Mouse (Mus musculus) stomach, postnatal 0 days (tissue): Measurements from ENCODE around the gene Fam181a. TPM values are rescaled to one million over a fixed set of nuclear protein-coding genes. Genes with fewer than 3 reads are reported as not detected.

ENCODE experiments used
- ATAC-seq: fragments of 200-750 bp; cut with Nextera tagmentation; 2 replicates; pipeline ENCODE4 v1.8.0; 2017; ENCODE audit not compliant: low FRiP score, low TSS enrichment
- DNase-seq: peaks from one replicate; pipeline ENCODE4 v3.0.0-alpha.2; 2016; ENCODE audit warnings: low spot score
- H3K27ac ChIP-seq: fragments of 300-500 bp; sonication (generic); replicated peaks from 2 replicates; pipeline ENCODE4 v1.5.1; 2014; ENCODE audit warnings: mild to moderate bottlenecking, control low read depth
- H3K27me3 ChIP-seq: fragments of 300-500 bp; sonication (generic); 2 replicates; pipeline ENCODE4 v1.6.1; 2014; ENCODE audit warnings: low read length; ENCODE audit not compliant: control insufficient read depth, insufficient read depth
- H3K36me3 ChIP-seq: fragments of 300-500 bp; sonication (generic); 2 replicates; pipeline ENCODE4 v1.6.1; 2014; ENCODE audit warnings: low read length, mixed read lengths; ENCODE audit not compliant: control insufficient read depth, insufficient read depth
- H3K4me1 ChIP-seq: fragments of 300-500 bp; sonication (generic); replicated peaks from 2 replicates; pipeline ENCODE4 v1.6.1; 2014; ENCODE audit warnings: antibody characterized with exemption; ENCODE audit not compliant: control insufficient read depth, insufficient read depth
- H3K4me2 ChIP-seq: fragments of 300-500 bp; sonication (generic); replicated peaks from 2 replicates; pipeline ENCODE4 v1.6.1; 2014; ENCODE audit warnings: low read depth, mild to moderate bottlenecking, control low read depth, moderate library complexity
- H3K4me3 ChIP-seq: fragments of 300-500 bp; sonication (generic); 2 replicates; pipeline ENCODE4 v1.5.1; 2014; ENCODE audit warnings: low read depth, low read length, control low read depth
- H3K9ac ChIP-seq: fragments of 300-500 bp; sonication (generic); 2 replicates; pipeline ENCODE4 v1.6.1; 2014; ENCODE audit warnings: mild to moderate bottlenecking, low read length, control low read depth, mixed read lengths
- H3K9me3 ChIP-seq: fragments of 300-500 bp; sonication (generic); 2 replicates; pipeline ENCODE4 v1.6.1; 2016; ENCODE audit warnings: low read length; ENCODE audit not compliant: control insufficient read depth
- CTCF ChIP-seq: IDR thresholded peaks from 2 replicates; pipeline ENCODE4 v1.5.1; 2016; ENCODE audit warnings: antibody characterized with exemption, low read depth, mild to moderate bottlenecking, moderate library complexity
- EP300 ChIP-seq: optimal IDR thresholded peaks from 2 replicates; pipeline ENCODE3; 2016; ENCODE audit warnings: antibody characterized with exemption
- WGBS: fragments of 180-500 bp; shearing (Covaris S2); extraction: QIAGEN DNeasy Blood & Tissue Kit; methylation state at CpG from one replicate; pipeline ENCODE4 v1.1.7; 2014; 5-methylcytosine and 5-hydroxymethylcytosine counted together
- polyA plus RNA-seq: library from polyadenylated mRNA; unstranded; fragments of >200 nt; fragmentation: Nextera tagmentation; extraction: Ambion mirVana; gene quantifications from 2 replicates; pipeline ENCODE4 v1.2.1, GENCODE M21; 2015

Gene Fam181a
- polyA plus RNA-seq, 1 experiment from 2014 or later: not detected

DNA sequence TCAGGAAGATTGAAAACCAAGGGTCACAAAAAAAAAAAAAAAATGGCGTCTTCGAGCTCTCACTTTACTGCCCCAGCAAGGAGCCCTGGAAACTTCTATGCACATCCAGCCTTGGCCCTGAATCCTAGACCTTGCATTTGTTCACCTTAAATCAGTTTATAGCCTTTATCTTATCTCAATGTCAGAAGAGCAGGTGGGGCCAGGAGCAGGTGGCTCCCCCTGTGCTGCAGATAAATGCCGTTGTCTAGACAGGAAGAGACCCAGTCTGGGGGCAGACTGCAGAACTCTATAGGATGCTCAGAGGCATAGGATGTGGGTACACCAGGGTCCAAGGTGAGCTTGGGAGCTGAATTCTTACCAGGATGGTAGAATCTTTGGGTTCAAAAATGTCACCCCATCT is 18.4 kb upstream of the Fam181a start:
- 77% methylated on average over 3 of the region's 3 CpGs for WGBS
- no peak overlapping the region for H3K4me2 ChIP-seq

DNA sequence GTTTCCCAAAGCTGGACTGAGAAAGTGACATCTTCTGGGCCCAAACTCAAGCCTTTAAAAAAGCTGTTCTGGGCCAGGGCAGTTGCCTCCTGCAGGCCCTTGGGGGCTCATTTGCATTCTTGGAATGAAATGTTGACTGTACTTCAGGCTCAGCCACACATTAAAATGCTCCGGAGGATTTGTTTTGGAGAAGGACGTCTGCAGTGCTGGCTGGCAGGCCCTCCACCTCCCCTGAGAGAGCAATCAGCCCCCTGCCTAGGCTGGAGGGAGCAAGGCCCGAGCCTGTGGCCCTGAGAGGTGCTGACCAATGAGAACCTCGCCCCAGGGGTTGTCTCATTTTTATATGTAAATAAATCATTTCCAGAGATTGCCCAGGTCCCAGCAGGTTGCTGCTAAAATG is 14.5 kb upstream of the Fam181a start:
- H3K27me3 ChIP-seq: no peaks in the 10 kb centered on the region
- H3K4me1 ChIP-seq: no peaks in the 10 kb centered on the region
- H3K9ac ChIP-seq: no peak overlapping the region
- no peak for DNase-seq
- H3K4me3 ChIP-seq: no peak overlapping the region
- ATAC-seq: no peak
- no peak overlapping the region for H3K27ac ChIP-seq
- H3K36me3 ChIP-seq: no peaks in the 10 kb centered on the region
- H3K9me3 ChIP-seq: no peaks in the 10 kb centered on the region
- no peak overlapping the region for H3K4me2 ChIP-seq
- WGBS: 13% methylated on average over 4 of the region's 4 CpGs
- TF ChIP-seq CTCF: no peak
- no peak for TF ChIP-seq EP300

More for the DNA sequence above, 18.4 kb upstream of the Fam181a start:
- H3K4me3 ChIP-seq: no peak overlapping the region
- no peaks in the 10 kb centered on the region for H3K36me3 ChIP-seq
- DNase-seq: no peak
- TF ChIP-seq EP300: no peak
- TF ChIP-seq CTCF: no peak
- H3K9me3 ChIP-seq: no peaks in the 10 kb centered on the region
- no peak overlapping the region for H3K27ac ChIP-seq
- no peaks in the 10 kb centered on the region for H3K27me3 ChIP-seq
- no peak overlapping the region for H3K9ac ChIP-seq
- no peak for ATAC-seq
- H3K4me1 ChIP-seq: no peaks in the 10 kb centered on the region

DNA sequence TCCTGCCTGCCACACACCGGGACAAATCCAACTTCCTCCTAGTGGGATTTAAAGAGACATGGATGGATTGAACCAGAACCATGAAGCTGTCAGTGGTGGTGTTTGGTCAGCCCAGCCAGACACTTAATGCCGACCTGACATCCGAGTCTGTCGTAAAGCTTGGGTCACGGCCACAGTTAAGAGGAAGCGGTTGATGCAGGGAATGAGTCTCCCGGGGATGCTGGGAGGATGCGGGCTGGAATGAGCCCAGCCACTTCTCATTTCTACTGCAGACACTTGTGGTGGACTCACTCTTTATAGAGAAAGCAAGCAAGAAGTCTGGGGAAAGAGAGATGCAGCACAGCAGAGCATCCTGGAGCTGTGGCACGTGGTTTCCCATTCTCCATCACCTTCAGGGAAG is 10.3 kb upstream of the Fam181a start:
- TF ChIP-seq CTCF: no peak
- TF ChIP-seq EP300: no peak
- Histone ChIP-seq H3K27ac (no peak overlapping the region), H3K4me3 (no peak overlapping the region), H3K4me2 (no peak overlapping the region), H3K36me3 (no peaks in the 10 kb centered on the region), H3K9me3 (no peaks in the 10 kb centered on the region), H3K4me1 (no peaks in the 10 kb centered on the region), H3K9ac (no peak overlapping the region), H3K27me3 (no peaks in the 10 kb centered on the region)
- no peak for ATAC-seq
- DNase-seq: no peak
- 68% methylated on average over 9 of the region's 9 CpGs for WGBS

DNA sequence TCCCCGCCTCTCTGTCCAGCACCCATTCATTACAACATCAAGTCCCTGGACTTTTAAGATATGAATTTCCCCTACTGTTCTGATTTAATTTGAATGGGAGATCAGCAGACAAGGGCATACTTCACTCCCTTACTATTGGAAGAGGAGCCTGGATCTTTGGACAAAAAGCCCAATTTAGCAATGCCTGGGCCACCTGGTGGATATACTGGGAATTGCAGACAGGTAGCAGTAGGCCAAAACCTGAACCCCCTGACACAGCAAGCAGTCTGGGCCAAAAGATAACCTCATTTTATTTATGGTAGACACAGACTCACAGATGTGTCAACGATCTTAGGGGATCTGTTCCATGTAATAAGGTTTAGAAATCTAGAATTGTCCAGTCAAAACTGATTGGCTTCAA is 9.1 kb upstream of the Fam181a start:
- TF ChIP-seq CTCF (peak; percentile 93), EP300 (no peak)
- H3K36me3 ChIP-seq: no peaks in the 10 kb centered on the region
- no peak overlapping the region for H3K4me2 ChIP-seq
- H3K9ac ChIP-seq: no peak overlapping the region
- H3K27me3 ChIP-seq: no peaks in the 10 kb centered on the region
- no peak overlapping the region for H3K4me3 ChIP-seq
- DNase-seq (peak; percentile 45), ATAC-seq (no peak)
- no peaks in the 10 kb centered on the region for H3K4me1 ChIP-seq
- WGBS: 39% methylated on average over 2 of the region's 2 CpGs
- no peaks in the 10 kb centered on the region for H3K9me3 ChIP-seq
- no peak overlapping the region for H3K27ac ChIP-seq

DNA sequence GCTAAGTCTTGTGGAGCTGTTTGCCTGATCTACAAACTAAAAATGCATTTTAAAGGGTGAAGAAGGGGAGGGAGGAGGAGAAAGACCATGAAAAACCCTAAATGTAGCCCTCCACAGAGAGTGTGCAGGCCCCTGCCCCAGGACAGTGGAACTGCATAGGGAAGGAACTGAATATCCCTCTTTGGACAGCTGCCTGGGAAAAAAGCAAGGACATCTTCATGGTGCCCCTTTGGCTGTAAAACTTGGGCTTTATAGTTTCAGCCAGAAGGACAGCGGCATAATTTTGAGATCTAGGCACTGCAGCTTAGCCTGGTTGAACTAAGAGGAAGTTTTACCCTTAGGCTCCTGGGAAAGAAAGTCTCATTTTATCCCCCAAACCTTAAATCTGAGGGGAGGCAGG is 7.8 kb upstream of the Fam181a start:
- Histone ChIP-seq H3K4me1 (no peaks in the 10 kb centered on the region), H3K4me3 (no peak overlapping the region), H3K9ac (no peak overlapping the region), H3K4me2 (no peak overlapping the region), H3K27ac (no peak overlapping the region), H3K36me3 (no peaks in the 10 kb centered on the region), H3K27me3 (no peaks in the 10 kb centered on the region), H3K9me3 (no peaks in the 10 kb centered on the region)
- TF ChIP-seq EP300: no peak
- no peak for TF ChIP-seq CTCF
- 92% methylated on average over 1 of the region's 1 CpGs for WGBS
- DNase-seq: no peak
- ATAC-seq: no peak

DNA sequence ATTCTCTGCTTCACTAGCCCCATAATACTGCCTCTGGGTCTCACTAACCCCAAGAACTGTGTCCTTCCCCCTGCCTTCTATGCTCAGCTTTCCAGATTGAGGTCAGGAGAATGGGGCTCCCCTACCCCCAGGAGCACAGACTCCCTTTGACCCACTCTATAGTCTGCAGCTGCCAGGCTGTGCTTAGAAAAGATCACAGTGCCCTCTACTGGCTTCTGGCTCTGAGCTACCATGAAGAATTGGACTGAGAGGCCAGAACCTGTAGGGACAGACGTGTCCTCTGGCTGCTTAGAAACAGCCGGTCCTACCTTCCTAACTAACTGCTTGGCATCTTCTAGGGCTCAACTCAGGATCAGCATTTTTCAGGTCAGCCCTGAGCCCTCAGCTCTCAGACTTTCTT is 4.6 kb upstream of the Fam181a start:
- ATAC-seq (no peak), DNase-seq (no peak)
- Histone ChIP-seq H3K9ac (no peak overlapping the region), H3K4me2 (no peak overlapping the region), H3K27me3 (no peaks in the 10 kb centered on the region), H3K9me3 (no peaks in the 10 kb centered on the region), H3K27ac (no peak overlapping the region), H3K4me3 (no peak overlapping the region), H3K36me3 (no peaks in the 10 kb centered on the region), H3K4me1 (no peaks in the 10 kb centered on the region)
- TF ChIP-seq CTCF (peak; percentile 65), EP300 (no peak)
- 31% methylated on average over 2 of the region's 2 CpGs for WGBS

DNA sequence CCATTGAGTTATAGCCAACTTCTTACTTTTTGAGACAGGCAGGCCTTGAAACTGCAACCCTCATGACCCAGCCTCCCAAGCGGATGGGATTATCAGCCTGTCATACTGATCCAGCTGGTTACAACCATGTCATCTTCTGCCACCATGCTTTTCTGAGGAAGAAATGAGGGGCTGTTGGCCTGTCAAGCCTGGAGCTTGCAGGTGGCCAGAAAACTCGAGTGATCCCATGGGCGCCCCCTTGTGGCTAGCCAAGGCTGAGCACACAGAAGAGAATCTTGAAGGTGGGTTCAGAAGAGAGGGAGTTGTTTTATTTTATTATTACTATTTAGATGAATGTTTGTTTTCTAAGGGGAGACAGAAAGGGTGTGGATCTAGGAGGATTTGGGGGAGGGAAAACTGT is 4.1 kb upstream of the Fam181a start:
- H3K27ac ChIP-seq: no peak overlapping the region
- H3K36me3 ChIP-seq: no peaks in the 10 kb centered on the region
- DNase-seq (peak; percentile 65), ATAC-seq (no peak)
- H3K9me3 ChIP-seq: no peaks in the 10 kb centered on the region
- H3K4me2 ChIP-seq: no peak overlapping the region
- 26% methylated on average over 3 of the region's 3 CpGs for WGBS
- peak; percentile 74 for TF ChIP-seq CTCF
- no peak for TF ChIP-seq EP300
- H3K4me1 ChIP-seq: no peaks in the 10 kb centered on the region
- no peaks in the 10 kb centered on the region for H3K27me3 ChIP-seq
- no peak overlapping the region for H3K9ac ChIP-seq
- no peak overlapping the region for H3K4me3 ChIP-seq
